Mouse (Mus musculus) heart, postnatal 14 days (tissue): ENCODE data around the gene Alg14. TPM values are rescaled to one million over a fixed set of nuclear protein-coding genes. Genes with fewer than 3 reads are reported as not detected.

ENCODE experiments used
- DNase-seq, 2 experiments: peaks; one replicate each; pipeline ENCODE4 v3.0.0; 2021 to 2022
- intact Hi-C: fragments of 180-260 bp; cut with DNase I; formaldehyde crosslinking; loops from one replicate; pipeline ENCODE4 v1.15.1; 2025
- total RNA-seq, 2 experiments: library from RNA; stranded (reverse); gene quantifications; 2 replicates each; pipeline ENCODE4 v1.2.3; 2021

Alg14 gene
- total RNA-seq, 2 experiments from 2014 or later = 14.4 to 15.1 TPM

- DNase-seq = no peak
- intact Hi-C loops = no loop called here
Observed at GRCm38 (mm10) chr3:121356111-121356510, 64.5 kb downstream of the Alg14 start.

GRCm38 (mm10) chr3:121357030-121357429 is 65.5 kb downstream of the Alg14 start:
- DNase-seq = no peak
- intact Hi-C loops = no loop called here

- intact Hi-C loops = no loop called here
- no peak for DNase-seq
Observed at GRCm38 (mm10) chr3:121358285-121358684, 66.7 kb downstream of the Alg14 start.

GRCm38 (mm10) chr3:121358850-121359249 is 67.3 kb downstream of the Alg14 start:
- intact Hi-C loops = no loop called here
- DNase-seq = no peak

GRCm38 (mm10) chr3:121359272-121359671 is 67.7 kb downstream of the Alg14 start:
- intact Hi-C loops = no loop called here
- DNase-seq = no peak

GRCm38 (mm10) chr3:121362002-121362401 is 70.4 kb downstream of the Alg14 start:
- no peak for DNase-seq

GRCm38 (mm10) chr3:121364388-121364787 is 72.8 kb downstream of the Alg14 start:
- no peak for DNase-seq
- intact Hi-C loops = loop anchor here (2.0 kb wide), 2 partner anchors 20 to 62 kb away; partner anchors contain the start of gene Cnn3

More at GRCm38 (mm10) chr3:121362002-121362401, 70.4 kb downstream of the Alg14 start:
- intact Hi-C loops = no loop called here

GRCm38 (mm10) chr3:121365131-121365530 is 73.6 kb downstream of the Alg14 start:
- DNase-seq = no peak

GRCm38 (mm10) chr3:121368616-121369015 is 77.0 kb downstream of the Alg14 start:
- DNase-seq = no peak
- intact Hi-C loops = no loop called here

More at GRCm38 (mm10) chr3:121365131-121365530, 73.6 kb downstream of the Alg14 start:
- intact Hi-C loops = loop anchor here (2.0 kb wide), 2 partner anchors 20 to 62 kb away; partner anchors contain the start of gene Cnn3

GRCm38 (mm10) chr3:121369517-121369916 is 77.9 kb downstream of the Alg14 start:
- no peak for DNase-seq
- intact Hi-C loops = no loop called here

- no peak for DNase-seq
- intact Hi-C loops = no loop called here
Observed at GRCm38 (mm10) chr3:121370301-121370700, 78.7 kb downstream of the Alg14 start.

- intact Hi-C loops = no loop called here
- DNase-seq = no peak
Observed at GRCm38 (mm10) chr3:121370830-121371526, 79.4 kb downstream of the Alg14 start.

- DNase-seq = no peak
- intact Hi-C loops = no loop called here
Observed at GRCm38 (mm10) chr3:121371527-121372220, 80.1 kb downstream of the Alg14 start.

GRCm38 (mm10) chr3:121373897-121374441 is 82.4 kb downstream of the Alg14 start:
- intact Hi-C loops = no loop called here
- no peak for DNase-seq

- intact Hi-C loops = no loop called here
Observed at GRCm38 (mm10) chr3:121375541-121376129, 84.1 kb downstream of the Alg14 start.

GRCm38 (mm10) chr3:121378708-121379612 is 87.4 kb downstream of the Alg14 start:
- DNase-seq = peak in 1 of 2 experiments; percentile 38
- intact Hi-C loops = no loop called here

More at GRCm38 (mm10) chr3:121375541-121376129, 84.1 kb downstream of the Alg14 start:
- no peak for DNase-seq

GRCm38 (mm10) chr3:121379699-121380098 is 88.1 kb downstream of the Alg14 start:
- intact Hi-C loops = no loop called here
- no peak for DNase-seq

- DNase-seq = no peak
- intact Hi-C loops = no loop called here
Observed at GRCm38 (mm10) chr3:121387471-121388009, 96.0 kb downstream of the Alg14 start.

- intact Hi-C loops = no loop called here
Observed at GRCm38 (mm10) chr3:121389366-121389765, 97.8 kb downstream of the Alg14 start.

More at GRCm38 (mm10) chr3:121389366-121389765, 97.8 kb downstream of the Alg14 start:
- DNase-seq = no peak
